Mouse (Mus musculus) gonadal fat pad, adult 2 months (tissue): ENCODE measurements around the gene H2-K1. TPM values are rescaled to one million over a fixed set of nuclear protein-coding genes. Genes with fewer than 3 reads are reported as not detected.
"Not testable (repeated sequence)": the region's sequence is repeated elsewhere in the genome, so short reads cannot be mapped to it uniquely, and the experiment has no call there.

Source experiments
- DNase-seq: peaks from one replicate; pipeline ENCODE4 v3.0.0-alpha.2; 2012; ENCODE audit warnings: low read depth
- polyA plus RNA-seq: library from polyadenylated mRNA; depleted of rRNA; stranded (reverse); fragments of >200 nt; gene quantifications from 2 replicates; pipeline ENCODE4 v1.2.3, GENCODE M21; 2012; rRNA removed

H2-K1 gene
- polyA plus RNA-seq, 1 experiment: 2,761 TPM

GRCm38 (mm10) chr17:33954646-33955554 lies 45.2 kb downstream of the H2-K1 start:
- no peak for DNase-seq

GRCm38 (mm10) chr17:33953961-33954565 lies 46.1 kb downstream of the H2-K1 start:
- DNase-seq: no peak

- DNase-seq: no peak
These were observed 46.8 kb downstream of the H2-K1 start for GRCm38 (mm10) chr17:33953310-33953709.

- DNase-seq: no peak
These were observed 47.3 kb downstream of the H2-K1 start for GRCm38 (mm10) chr17:33952879-33953278.

- not testable (repeated sequence) for DNase-seq
These were observed 48.1 kb downstream of the H2-K1 start for GRCm38 (mm10) chr17:33952015-33952414.

GRCm38 (mm10) chr17:33951021-33951946 lies 48.9 kb downstream of the H2-K1 start, which contains the start of gene B3galt4:
TSS of gene B3galt4 (minus strand) at chr17:33951488.
- DNase-seq: no peak

GRCm38 (mm10) chr17:33950131-33950625 lies 50.0 kb downstream of the H2-K1 start:
- DNase-seq: no peak

GRCm38 (mm10) chr17:33948905-33949537 lies 51.1 kb downstream of the H2-K1 start:
- no peak for DNase-seq

GRCm38 (mm10) chr17:33948090-33948904 lies 51.9 kb downstream of the H2-K1 start:
- DNase-seq: no peak

- DNase-seq: no peak
These were observed 52.6 kb downstream of the H2-K1 start for GRCm38 (mm10) chr17:33947430-33948089.

Other genes with a start within 250 kb of the H2-K1 start
- gene Rab11b, start 239.8 kb downstream of the H2-K1 start, polyA plus RNA-seq: 288 and 307 TPM in 2 replicates
- 171 and 402 TPM in 2 replicates for gene Angptl4, start 218.5 kb downstream of the H2-K1 start, polyA plus RNA-seq
- 106 and 146 TPM in 2 replicates for gene Kank3, start 189.8 kb downstream of the H2-K1 start, polyA plus RNA-seq
- gene Rps28, start 175.8 kb downstream of the H2-K1 start, polyA plus RNA-seq: 823 and 990 TPM in 2 replicates
- 564 and 606 TPM in 2 replicates for gene Ndufa7, start 175.8 kb downstream of the H2-K1 start, polyA plus RNA-seq
- gene Cd320, start 157.3 kb downstream of the H2-K1 start, polyA plus RNA-seq: 107 and 143 TPM in 2 replicates
- gene Gm7029, start 126.5 kb downstream of the H2-K1 start, polyA plus RNA-seq: not detected in 2 replicates
- 2.4 TPM in 2 replicates for gene Kifc1, start 109.7 kb downstream of the H2-K1 start, polyA plus RNA-seq
- not detected in 2 replicates for gene Platr17, start 95.2 kb downstream of the H2-K1 start, polyA plus RNA-seq
- gene Daxx, start 90.9 kb downstream of the H2-K1 start, polyA plus RNA-seq: 36.7 and 45.8 TPM in 2 replicates
- 148 and 171 TPM in 2 replicates for gene Tapbp, start 84.4 kb downstream of the H2-K1 start, polyA plus RNA-seq
- gene Zbtb22, start 84.4 kb downstream of the H2-K1 start, polyA plus RNA-seq: 46.7 and 60.7 TPM in 2 replicates
- 117 and 144 TPM in 2 replicates for gene Rgl2, start 70.8 kb downstream of the H2-K1 start, polyA plus RNA-seq
- 24.1 and 37.0 TPM in 2 replicates for gene Pfdn6, start 60.0 kb downstream of the H2-K1 start, polyA plus RNA-seq
- 14.9 and 18.1 TPM in 2 replicates for gene Wdr46, start 59.7 kb downstream of the H2-K1 start, polyA plus RNA-seq
- gene B3galt4, start 48.9 kb downstream of the H2-K1 start, polyA plus RNA-seq: 8.1 and 8.7 TPM in 2 replicates
- 54.5 and 62.2 TPM in 2 replicates for gene Vps52, start 44.5 kb downstream of the H2-K1 start, polyA plus RNA-seq
- gene Rps18, start 44.3 kb downstream of the H2-K1 start, polyA plus RNA-seq: 683 and 816 TPM in 2 replicates
- gene Ring1, start 24.3 kb upstream of the H2-K1 start, polyA plus RNA-seq: 29.4 and 29.6 TPM in 2 replicates
- 75.6 and 95.1 TPM in 2 replicates for gene H2-Ke6, start 27.7 kb upstream of the H2-K1 start, polyA plus RNA-seq
- gene Slc39a7, start 31.3 kb upstream of the H2-K1 start, polyA plus RNA-seq: 207 and 240 TPM in 2 replicates
- gene Rxrb, start 31.5 kb upstream of the H2-K1 start, polyA plus RNA-seq: 51.3 and 53.0 TPM in 2 replicates
- gene Col11a2, start 39.1 kb upstream of the H2-K1 start, polyA plus RNA-seq: 0.69 and 1.0 TPM in 2 replicates
- gene H2-Oa, start 92.0 kb upstream of the H2-K1 start, polyA plus RNA-seq: 2.1 and 2.5 TPM in 2 replicates
- gene H2-DMa, start 119.2 kb upstream of the H2-K1 start, polyA plus RNA-seq: 73.0 and 74.6 TPM in 2 replicates
- 110 and 117 TPM in 2 replicates for gene Brd2, start 122.3 kb upstream of the H2-K1 start, polyA plus RNA-seq
- 51.4 and 61.0 TPM in 2 replicates for gene H2-DMb2, start 143.0 kb upstream of the H2-K1 start, polyA plus RNA-seq
- 87.5 and 107 TPM in 2 replicates for gene H2-DMb1, start 152.7 kb upstream of the H2-K1 start, polyA plus RNA-seq
- 23.3 and 27.8 TPM in 2 replicates for gene Tap1, start 187.2 kb upstream of the H2-K1 start, polyA plus RNA-seq
- 32.1 and 32.8 TPM in 2 replicates for gene Psmb9, start 187.4 kb upstream of the H2-K1 start, polyA plus RNA-seq
- gene Psmb8, start 197.4 kb upstream of the H2-K1 start, polyA plus RNA-seq: 56.3 and 58.9 TPM in 2 replicates
- 28.0 and 33.7 TPM in 2 replicates for gene Tap2, start 203.2 kb upstream of the H2-K1 start, polyA plus RNA-seq
- gene H2-Ob, start 238.6 kb upstream of the H2-K1 start, polyA plus RNA-seq: 2.6 and 3.5 TPM in 2 replicates